Mouse (Mus musculus) hindbrain, embryonic 14.5 days (tissue): Measurements from ENCODE around the gene Snhg11. TPM values are rescaled to one million over a fixed set of nuclear protein-coding genes. Genes with fewer than 3 reads are reported as not detected.
A peak's percentile ranks its signal among the peaks of the same experiment; 100 is the strongest.

Experiments
- ATAC-seq: fragments of 200-750 bp; cut with Nextera tagmentation; 2 replicates; pipeline ENCODE4 v1.8.0; 2017; ENCODE audit warnings: moderate number of reproducible peaks, mild to moderate bottlenecking, moderate TSS enrichment, moderate library complexity; ENCODE audit not compliant: low FRiP score
- DNase-seq: peaks from one replicate; pipeline ENCODE4 v3.0.0-alpha.2; 2015; ENCODE audit warnings: low spot score
- H3K27ac ChIP-seq: fragments of 300-500 bp; sonication (generic); 2 replicates; pipeline ENCODE4 v1.5.1; 2014; ENCODE audit warnings: mild to moderate bottlenecking, moderate library complexity
- H3K27me3 ChIP-seq: fragments of 300-500 bp; sonication (generic); 2 replicates; pipeline ENCODE4 v1.6.1; 2014; ENCODE audit warnings: mild to moderate bottlenecking, low read length, mixed read lengths; ENCODE audit not compliant: control insufficient read depth, insufficient read depth
- H3K36me3 ChIP-seq: fragments of 300-500 bp; sonication (generic); replicated peaks from 2 replicates; pipeline ENCODE4 v1.6.1; 2014; ENCODE audit not compliant: control insufficient read depth, insufficient read depth
- H3K4me1 ChIP-seq: fragments of 300-500 bp; sonication (generic); replicated peaks from 2 replicates; pipeline ENCODE4 v1.6.1; 2014; ENCODE audit warnings: antibody characterized with exemption, low read length, mixed read lengths; ENCODE audit not compliant: control insufficient read depth, insufficient read depth
- H3K4me2 ChIP-seq: fragments of 300-500 bp; sonication (generic); replicated peaks from 2 replicates; pipeline ENCODE4 v1.6.1; 2014; ENCODE audit warnings: mild to moderate bottlenecking, moderate library complexity
- H3K4me3 ChIP-seq: fragments of 300-500 bp; sonication (generic); replicated peaks from 2 replicates; pipeline ENCODE4 v1.5.1; 2014; ENCODE audit warnings: mild to moderate bottlenecking, low read length
- H3K9ac ChIP-seq: fragments of 300-500 bp; sonication (generic); 2 replicates; pipeline ENCODE4 v1.6.1; 2014
- H3K9me3 ChIP-seq: fragments of 300-500 bp; sonication (generic); 2 replicates; pipeline ENCODE4 v1.6.1; 2016; ENCODE audit warnings: low read length; ENCODE audit not compliant: control insufficient read depth
- WGBS: fragments of 180-500 bp; shearing (Covaris S2); extraction: QIAGEN DNeasy Blood & Tissue Kit; methylation state at CpG from one replicate; pipeline ENCODE4 v1.1.7; 2014; 5-methylcytosine and 5-hydroxymethylcytosine counted together
- polyA plus RNA-seq: library from polyadenylated mRNA; unstranded; fragments of >200 nt; fragmentation: Nextera tagmentation; extraction: Ambion mirVana; gene quantifications from 2 replicates; pipeline ENCODE4 v1.2.1, GENCODE M21; 2014

Gene Snhg11
- 412 and 543 TPM in 2 replicates for polyA plus RNA-seq

- Histone ChIP-seq H3K27ac (peak within 1 kb of the TSS; percentile 90), H3K36me3 (peaks cover 20% of the 10 kb centered on the region), H3K4me1 (0 out of 2 replicates have a peak, but pooled peaks cover 11% of the 10 kb centered on the region), H3K9ac (peak within 1 kb of the TSS; percentile 81), H3K27me3 (no peaks in the 10 kb centered on the region; the same call in 1 of the 2 replicates), H3K4me2 (peak within 1 kb of the TSS; percentile 53), H3K9me3 (no peaks in the 10 kb centered on the region), H3K4me3 (peak within 1 kb of the TSS; percentile 64)
- WGBS: under 1% methylated on average over 36 of the region's 36 CpGs
- DNase-seq (peak; percentile 88), ATAC-seq (peak; percentile 90)
These were observed at the start of gene Snhg11 for GRCm38 (mm10) chr2:158375443-158376122. Gene Snhg11, plus strand, starts transcription at chr2:158375638.

GRCm38 (mm10) chr2:158334356-158334755 is 41.1 kb upstream of the Snhg11 start:
- Histone ChIP-seq H3K9me3 (no peaks in the 10 kb centered on the region), H3K4me2 (no peak overlapping the region), H3K9ac (no peak overlapping the region), H3K36me3 (no peaks in the 10 kb centered on the region), H3K27ac (no peak overlapping the region), H3K4me3 (no peak overlapping the region), H3K27me3 (no peaks in the 10 kb centered on the region), H3K4me1 (peaks cover 9% of the 10 kb centered on the region; the same call in 1 of the 2 replicates)
- no peak for DNase-seq
- ATAC-seq: no peak
- WGBS: 84% methylated on average over 13 of the region's 13 CpGs

GRCm38 (mm10) chr2:158337698-158338097 is 37.7 kb upstream of the Snhg11 start:
- 48% methylated on average over 10 of the region's 10 CpGs for WGBS
- H3K27ac ChIP-seq: peak overlapping the region; percentile 47; the same call in 1 of the 2 replicates
- H3K4me1 ChIP-seq: peaks cover 9% of the 10 kb centered on the region; the same call in 1 of the 2 replicates
- no peak overlapping the region for H3K4me2 ChIP-seq
- H3K27me3 ChIP-seq: no peaks in the 10 kb centered on the region
- ATAC-seq: peak; percentile 37; the same call in 1 of the 2 replicates
- no peaks in the 10 kb centered on the region for H3K36me3 ChIP-seq
- no peaks in the 10 kb centered on the region for H3K9me3 ChIP-seq
- H3K9ac ChIP-seq: no peak overlapping the region
- DNase-seq: no peak
- H3K4me3 ChIP-seq: no peak overlapping the region

GRCm38 (mm10) chr2:158339948-158340564 is 35.4 kb upstream of the Snhg11 start:
- H3K36me3 ChIP-seq: no peaks in the 10 kb centered on the region
- H3K27me3 ChIP-seq: no peaks in the 10 kb centered on the region
- H3K4me1 ChIP-seq: peaks cover 9% of the 10 kb centered on the region; the same call in 1 of the 2 replicates
- H3K4me2 ChIP-seq: no peak overlapping the region
- DNase-seq (peak; percentile 91), ATAC-seq (peak; percentile 44; the same call in 1 of the 2 replicates)
- WGBS: 26% methylated on average over 11 of the region's 11 CpGs
- no peak overlapping the region for H3K4me3 ChIP-seq
- H3K27ac ChIP-seq: peak overlapping the region; percentile 26; the same call in 1 of the 2 replicates
- H3K9me3 ChIP-seq: no peaks in the 10 kb centered on the region
- no peak overlapping the region for H3K9ac ChIP-seq

DNA sequence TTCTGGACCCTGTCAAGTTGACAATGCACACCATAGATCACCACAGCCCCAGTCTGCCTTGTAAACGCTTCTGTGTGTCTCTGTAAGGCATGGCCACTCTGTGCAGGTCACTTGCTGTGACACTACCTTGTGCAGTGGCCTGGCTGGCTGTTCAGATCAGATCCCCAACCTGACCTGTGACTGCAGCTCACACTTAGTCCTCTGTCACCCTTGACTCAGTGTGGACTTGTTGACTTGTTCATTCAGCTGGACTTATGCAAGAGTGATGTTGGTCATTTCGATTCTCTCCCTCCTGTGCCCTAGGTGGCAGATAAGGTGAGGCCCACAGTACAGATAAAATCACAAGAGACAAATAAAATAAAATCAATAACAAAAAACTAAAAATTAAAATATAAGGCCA is 34.1 kb upstream of the Snhg11 start:
- no peaks in the 10 kb centered on the region for H3K27me3 ChIP-seq
- no peak overlapping the region for H3K9ac ChIP-seq
- WGBS: 76% methylated on average over 2 of the region's 2 CpGs
- H3K27ac ChIP-seq: no peak overlapping the region
- no peak overlapping the region for H3K4me3 ChIP-seq
- no peaks in the 10 kb centered on the region for H3K9me3 ChIP-seq
- no peak for DNase-seq
- ATAC-seq: no peak
- H3K36me3 ChIP-seq: no peaks in the 10 kb centered on the region
- H3K4me2 ChIP-seq: no peak overlapping the region
- peaks cover 4% of the 10 kb centered on the region; the same call in 1 of the 2 replicates for H3K4me1 ChIP-seq

- ATAC-seq: peak; percentile 48; the same call in 1 of the 2 replicates
- H3K9ac ChIP-seq: no peak overlapping the region
- H3K4me2 ChIP-seq: no peak overlapping the region
- no peak overlapping the region for H3K4me3 ChIP-seq
- 16% methylated on average over 5 of the region's 5 CpGs for WGBS
- no peaks in the 10 kb centered on the region for H3K27me3 ChIP-seq
- DNase-seq: peak; percentile 39
- no peaks in the 10 kb centered on the region for H3K9me3 ChIP-seq
- H3K4me1 ChIP-seq: no peaks in the 10 kb centered on the region
- no peak overlapping the region for H3K27ac ChIP-seq
- no peaks in the 10 kb centered on the region for H3K36me3 ChIP-seq
These were observed 31.9 kb upstream of the Snhg11 start for GRCm38 (mm10) chr2:158343495-158343894.

GRCm38 (mm10) chr2:158346467-158346866 is 29.0 kb upstream of the Snhg11 start:
- no peaks in the 10 kb centered on the region for H3K27me3 ChIP-seq
- H3K36me3 ChIP-seq: no peaks in the 10 kb centered on the region
- ATAC-seq: no peak
- DNase-seq: no peak
- H3K4me2 ChIP-seq: no peak overlapping the region
- 85% methylated on average over 6 of the region's 6 CpGs for WGBS
- no peak overlapping the region for H3K9ac ChIP-seq
- no peak overlapping the region for H3K27ac ChIP-seq
- H3K9me3 ChIP-seq: no peaks in the 10 kb centered on the region
- no peaks in the 10 kb centered on the region for H3K4me1 ChIP-seq
- no peak overlapping the region for H3K4me3 ChIP-seq

DNA sequence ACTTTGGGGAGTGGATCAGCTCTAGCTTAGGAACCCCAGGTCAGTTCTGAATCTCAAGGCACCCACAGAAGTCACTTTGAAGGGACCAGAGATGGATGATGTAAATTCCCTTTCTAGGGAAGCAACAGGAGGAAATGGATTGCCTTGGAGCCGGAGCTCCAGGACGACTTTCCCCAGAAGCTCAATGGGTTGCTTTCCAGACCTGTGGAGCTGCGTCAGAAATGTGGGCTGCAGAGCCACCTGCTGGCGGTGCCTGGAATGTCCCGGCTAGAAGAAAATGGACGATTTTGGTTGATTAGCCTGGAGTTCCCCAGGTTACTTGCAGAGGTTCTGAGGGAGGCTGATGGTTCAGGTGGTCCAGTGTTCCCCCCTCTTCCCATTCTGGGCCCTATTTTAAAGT is 27.6 kb upstream of the Snhg11 start:
- no peak for ATAC-seq
- Histone ChIP-seq H3K9ac (no peak overlapping the region), H3K27ac (no peak overlapping the region), H3K36me3 (peaks cover 6% of the 10 kb centered on the region; the same call in 1 of the 2 replicates), H3K4me2 (no peak overlapping the region), H3K27me3 (no peaks in the 10 kb centered on the region), H3K9me3 (no peaks in the 10 kb centered on the region), H3K4me1 (no peaks in the 10 kb centered on the region), H3K4me3 (no peak overlapping the region)
- under 1% methylated on average over 6 of the region's 6 CpGs for WGBS
- peak; percentile 84 for DNase-seq

- WGBS: 86% methylated on average over 3 of the region's 3 CpGs
These were observed 22.5 kb upstream of the Snhg11 start for GRCm38 (mm10) chr2:158352801-158353520.

More at GRCm38 (mm10) chr2:158352801-158353520, 22.5 kb upstream of the Snhg11 start:
- Histone ChIP-seq H3K27ac (no peak overlapping the region), H3K27me3 (no peaks in the 10 kb centered on the region), H3K4me2 (no peak overlapping the region), H3K4me1 (no peaks in the 10 kb centered on the region), H3K9me3 (no peaks in the 10 kb centered on the region), H3K36me3 (peaks cover 50% of the 10 kb centered on the region), H3K4me3 (no peak overlapping the region), H3K9ac (no peak overlapping the region)
- DNase-seq (no peak), ATAC-seq (no peak)
